Mouse (Mus musculus): ENCODE measurements around the gene Samhd1. TPM values are rescaled to one million over a fixed set of nuclear protein-coding genes. Genes with fewer than 3 reads are reported as not detected.

The Samhd1 gene
- polyA plus RNA-seq, 1 experiment, result 0.75 TPM

- Histone ChIP-seq H3K4me3 (replicated peaks) (no peak overlapping the region), H3K36me3 (ENCODE audit: control insufficient read depth) (peaks cover 6% of the 10 kb centered on the region; the same call in 1 of the 2 replicates), H3K27me3 (ENCODE audit: control insufficient read depth) (no peaks in the 10 kb centered on the region), H3K4me1 (ENCODE audit: control insufficient read depth) (peaks cover 4% of the 10 kb centered on the region), H3K9me3 (ENCODE audit: control insufficient read depth, low read length) (no peaks in the 10 kb centered on the region)
- no peak for TF ChIP-seq GATA1 (IDR thresholded peaks at IDR 0.05; ENCODE audit: low read length)
- no peak for TF ChIP-seq TAL1 (IDR thresholded peaks at IDR 0.05; ENCODE audit: low read length)
Observed at GRCm38 (mm10) chr2:157055721-157056120, 79.3 kb downstream of the Samhd1 start.

DNA sequence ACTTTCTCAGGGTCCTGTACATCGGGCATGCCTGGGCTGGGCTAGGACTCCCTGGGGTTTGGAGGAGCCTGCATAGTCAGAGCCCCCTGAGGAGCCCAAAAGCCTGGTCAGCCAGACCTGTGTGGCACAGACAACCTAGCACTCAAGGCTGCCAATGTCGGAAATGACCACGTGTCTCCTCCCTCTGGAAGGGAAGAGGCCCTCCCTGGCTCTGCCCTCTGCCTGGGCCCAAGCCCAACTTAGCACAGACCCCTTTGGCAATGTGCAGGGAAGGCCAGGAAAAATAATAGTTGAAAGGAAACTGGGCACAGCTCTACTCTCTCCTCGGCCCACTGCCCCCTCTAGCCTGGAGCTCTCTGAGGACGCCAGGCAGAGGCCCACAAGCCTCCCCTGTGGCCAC, 80.2 kb downstream of the Samhd1 start:
- Histone ChIP-seq H3K4me3 (replicated peaks) (no peak overlapping the region), H3K4me1 (ENCODE audit: control insufficient read depth) (peaks cover 4% of the 10 kb centered on the region), H3K27me3 (ENCODE audit: control insufficient read depth) (no peaks in the 10 kb centered on the region), H3K36me3 (ENCODE audit: control insufficient read depth) (peaks cover 8% of the 10 kb centered on the region; the same call in 1 of the 2 replicates), H3K9me3 (ENCODE audit: control insufficient read depth, low read length) (no peaks in the 10 kb centered on the region)
- TF ChIP-seq TAL1 (IDR thresholded peaks at IDR 0.05; ENCODE audit: low read length), result no peak
- no peak for TF ChIP-seq GATA1 (IDR thresholded peaks at IDR 0.05; ENCODE audit: low read length)

DNA sequence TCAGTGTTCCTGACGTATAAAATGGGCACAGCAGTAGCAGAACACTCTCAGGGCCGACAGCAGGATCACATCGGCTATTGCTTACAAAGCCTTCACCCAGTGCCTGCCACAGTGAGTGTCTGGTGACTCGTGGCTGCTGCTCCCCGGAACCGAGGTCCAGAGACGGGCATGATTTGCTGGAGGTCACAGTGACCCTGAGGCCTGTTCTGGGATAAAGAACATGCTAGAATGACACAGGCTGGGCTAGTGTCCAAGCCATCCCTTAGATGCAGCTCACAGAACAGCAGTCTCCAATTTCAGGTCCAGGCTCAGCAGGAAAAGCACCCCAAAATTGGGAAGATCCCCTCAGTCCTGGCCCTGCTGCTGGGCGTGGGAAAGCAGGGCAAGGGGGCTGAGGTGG, 80.8 kb downstream of the Samhd1 start:
- H3K9me3 ChIP-seq (ENCODE audit: control insufficient read depth, low read length), result no peaks in the 10 kb centered on the region
- TF ChIP-seq GATA1 (IDR thresholded peaks at IDR 0.05; ENCODE audit: low read length) (no peak), TAL1 (IDR thresholded peaks at IDR 0.05; ENCODE audit: low read length) (no peak)
- peaks cover 10% of the 10 kb centered on the region; the same call in 1 of the 2 replicates for H3K36me3 ChIP-seq (ENCODE audit: control insufficient read depth)
- H3K4me1 ChIP-seq (ENCODE audit: control insufficient read depth), result peaks cover 4% of the 10 kb centered on the region
- H3K4me3 ChIP-seq (replicated peaks), result no peak overlapping the region
- no peaks in the 10 kb centered on the region for H3K27me3 ChIP-seq (ENCODE audit: control insufficient read depth)

GRCm38 (mm10) chr2:157053787-157054186, 81.3 kb downstream of the Samhd1 start:
- H3K4me3 ChIP-seq (replicated peaks), result no peak overlapping the region
- no peaks in the 10 kb centered on the region for H3K27me3 ChIP-seq (ENCODE audit: control insufficient read depth)
- no peaks in the 10 kb centered on the region for H3K9me3 ChIP-seq (ENCODE audit: control insufficient read depth, low read length)
- TF ChIP-seq GATA1 (IDR thresholded peaks at IDR 0.05; ENCODE audit: low read length), result no peak
- H3K4me1 ChIP-seq (ENCODE audit: control insufficient read depth), result peaks cover 4% of the 10 kb centered on the region
- peaks cover 10% of the 10 kb centered on the region; the same call in 1 of the 2 replicates for H3K36me3 ChIP-seq (ENCODE audit: control insufficient read depth)

GRCm38 (mm10) chr2:157053124-157053523, 81.9 kb downstream of the Samhd1 start:
- Histone ChIP-seq H3K4me1 (ENCODE audit: control insufficient read depth) (no peaks in the 10 kb centered on the region), H3K36me3 (ENCODE audit: control insufficient read depth) (peaks cover 10% of the 10 kb centered on the region; the same call in 1 of the 2 replicates), H3K27me3 (ENCODE audit: control insufficient read depth) (no peaks in the 10 kb centered on the region), H3K9me3 (ENCODE audit: control insufficient read depth, low read length) (no peaks in the 10 kb centered on the region), H3K4me3 (replicated peaks) (no peak overlapping the region)
- TF ChIP-seq GATA1 (IDR thresholded peaks at IDR 0.05; ENCODE audit: low read length), result no peak
- no peak for TF ChIP-seq TAL1 (IDR thresholded peaks at IDR 0.05; ENCODE audit: low read length)

DNA sequence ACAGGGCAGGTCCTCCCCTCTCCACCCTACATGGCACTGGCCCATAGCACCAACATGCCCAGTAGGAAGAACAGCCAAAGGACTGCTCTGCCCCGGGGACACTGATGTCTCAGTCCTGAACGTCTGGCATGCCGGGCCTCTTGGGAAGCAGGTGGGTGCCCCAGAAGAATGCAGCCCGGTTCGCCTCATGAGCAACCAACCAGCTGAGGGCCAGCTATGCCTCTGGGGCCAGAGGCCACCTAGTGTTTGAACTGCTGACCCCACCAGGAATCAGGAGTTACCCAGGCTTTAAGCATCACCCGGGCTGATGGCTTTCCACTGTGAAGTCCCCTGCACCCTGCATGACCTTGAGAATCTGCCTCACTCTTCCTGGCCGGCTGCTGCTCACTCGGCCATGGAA, 82.6 kb downstream of the Samhd1 start:
- no peaks in the 10 kb centered on the region for H3K4me1 ChIP-seq (ENCODE audit: control insufficient read depth)
- TF ChIP-seq TAL1 (IDR thresholded peaks at IDR 0.05; ENCODE audit: low read length), result no peak
- no peak for TF ChIP-seq GATA1 (IDR thresholded peaks at IDR 0.05; ENCODE audit: low read length)
- peaks cover 10% of the 10 kb centered on the region; the same call in 1 of the 2 replicates for H3K36me3 ChIP-seq (ENCODE audit: control insufficient read depth)
- no peaks in the 10 kb centered on the region for H3K9me3 ChIP-seq (ENCODE audit: control insufficient read depth, low read length)
- no peak overlapping the region for H3K4me3 ChIP-seq (replicated peaks)
- H3K27me3 ChIP-seq (ENCODE audit: control insufficient read depth), result no peaks in the 10 kb centered on the region

- H3K36me3 ChIP-seq (ENCODE audit: control insufficient read depth), result peaks cover 10% of the 10 kb centered on the region; the same call in 1 of the 2 replicates
- H3K4me1 ChIP-seq (ENCODE audit: control insufficient read depth), result no peaks in the 10 kb centered on the region
- H3K27me3 ChIP-seq (ENCODE audit: control insufficient read depth), result no peaks in the 10 kb centered on the region
Observed at GRCm38 (mm10) chr2:157049831-157050243, 85.2 kb downstream of the Samhd1 start.

GRCm38 (mm10) chr2:157048395-157049181, 86.5 kb downstream of the Samhd1 start:
- peaks cover 10% of the 10 kb centered on the region; the same call in 1 of the 2 replicates for H3K36me3 ChIP-seq (ENCODE audit: control insufficient read depth)
- H3K4me3 ChIP-seq (replicated peaks), result no peak overlapping the region
- no peaks in the 10 kb centered on the region for H3K9me3 ChIP-seq (ENCODE audit: control insufficient read depth, low read length)
- no peaks in the 10 kb centered on the region for H3K4me1 ChIP-seq (ENCODE audit: control insufficient read depth)
- no peak for TF ChIP-seq TAL1 (IDR thresholded peaks at IDR 0.05; ENCODE audit: low read length)
- no peak for TF ChIP-seq GATA1 (IDR thresholded peaks at IDR 0.05; ENCODE audit: low read length)
- no peaks in the 10 kb centered on the region for H3K27me3 ChIP-seq (ENCODE audit: control insufficient read depth)

More at GRCm38 (mm10) chr2:157049831-157050243, 85.2 kb downstream of the Samhd1 start:
- no peak for TF ChIP-seq TAL1 (IDR thresholded peaks at IDR 0.05; ENCODE audit: low read length)
- no peak for TF ChIP-seq GATA1 (IDR thresholded peaks at IDR 0.05; ENCODE audit: low read length)
- Histone ChIP-seq H3K4me3 (replicated peaks) (no peak overlapping the region), H3K9me3 (ENCODE audit: control insufficient read depth, low read length) (no peaks in the 10 kb centered on the region)

Other genes starting within 250 kb of the Samhd1 start
- gene Sla2, start 248.1 kb downstream of the Samhd1 start, polyA plus RNA-seq (2012), result 0.02 and 0.03 TPM in 2 replicates
- gene Ndrg3, start 143.2 kb downstream of the Samhd1 start, polyA plus RNA-seq (2012), result 1.6 and 2.0 TPM in 2 replicates
- gene Dsn1, start 128.1 kb downstream of the Samhd1 start, polyA plus RNA-seq (2012), result 0.74 and 0.79 TPM in 2 replicates
- 0.08 and 0.14 TPM in 2 replicates for gene Soga1, start 56.0 kb downstream of the Samhd1 start, polyA plus RNA-seq (2012)
- not detected in 2 replicates for gene Tldc2, start 48.2 kb downstream of the Samhd1 start, polyA plus RNA-seq (2012)
- gene Rbl1, start 69.3 kb upstream of the Samhd1 start, polyA plus RNA-seq (2012), result 0.50 and 0.59 TPM in 2 replicates
- 4.6 and 6.0 TPM in 2 replicates for gene Rpn2, start 143.8 kb upstream of the Samhd1 start, polyA plus RNA-seq (2012)
- not detected in 2 replicates for gene Mroh8, start 144.3 kb upstream of the Samhd1 start, polyA plus RNA-seq (2012)
- not detected in 2 replicates for gene Ghrh, start 212.2 kb upstream of the Samhd1 start, polyA plus RNA-seq (2012)
- gene Manbal, start 232.3 kb upstream of the Samhd1 start, polyA plus RNA-seq (2012), result 3.7 and 4.9 TPM in 2 replicates

All from erythroblast, embryonic 14.5 days (primary cell).